Mouse (Mus musculus) midbrain, embryonic 11.5 days (tissue): ENCODE measurements around the gene Map3k1. TPM values are rescaled to one million over a fixed set of nuclear protein-coding genes. Genes with fewer than 3 reads are reported as not detected.

ENCODE experiments used
- ATAC-seq: fragments of 200-750 bp; cut with Nextera tagmentation; 2 replicates; pipeline ENCODE4 v1.8.0; 2017; ENCODE audit warnings: moderate TSS enrichment, moderate library complexity; ENCODE audit not compliant: low FRiP score
- DNase-seq: peaks from one replicate; pipeline ENCODE4 v3.0.0; 2015; ENCODE audit warnings: low spot score; ENCODE audit errors: missing footprints
- H3K27ac ChIP-seq: fragments of 300-500 bp; sonication (generic); 2 replicates; pipeline ENCODE4 v1.5.1; 2014; ENCODE audit warnings: low read depth, low read length
- H3K27me3 ChIP-seq: fragments of 300-500 bp; sonication (generic); 2 replicates; pipeline ENCODE4 v1.6.1; 2014; ENCODE audit warnings: mild to moderate bottlenecking, low read length, moderate library complexity, mixed read lengths; ENCODE audit not compliant: control insufficient read depth, insufficient read depth
- H3K36me3 ChIP-seq: fragments of 300-500 bp; sonication (generic); 2 replicates; pipeline ENCODE4 v1.6.1; 2014; ENCODE audit warnings: mild to moderate bottlenecking, low read length, moderate library complexity, mixed read lengths; ENCODE audit not compliant: control insufficient read depth, insufficient read depth
- H3K4me1 ChIP-seq: fragments of 300-500 bp; sonication (generic); 2 replicates; pipeline ENCODE4 v1.6.1; 2014; ENCODE audit warnings: low read length; ENCODE audit not compliant: control insufficient read depth, insufficient read depth
- H3K4me2 ChIP-seq: fragments of 300-500 bp; sonication (generic); 2 replicates; pipeline ENCODE4 v1.6.1; 2014; ENCODE audit warnings: mild to moderate bottlenecking, moderate library complexity
- H3K4me3 ChIP-seq: fragments of 300-500 bp; sonication (generic); 2 replicates; pipeline ENCODE4 v1.5.1; 2014; ENCODE audit warnings: low read depth, low read length
- H3K9ac ChIP-seq: fragments of 300-500 bp; sonication (generic); 2 replicates; pipeline ENCODE4 v1.6.1; 2014; ENCODE audit warnings: low read length
- H3K9me3 ChIP-seq: fragments of 300-500 bp; sonication (generic); 2 replicates; pipeline ENCODE4 v1.6.1; 2016; ENCODE audit warnings: low read length; ENCODE audit not compliant: control insufficient read depth
- WGBS: fragments of 180-500 bp; shearing (Covaris S2); extraction: QIAGEN DNeasy Blood & Tissue Kit; methylation state at CpG from one replicate; pipeline ENCODE4 v1.1.7; 2014; 5-methylcytosine and 5-hydroxymethylcytosine counted together
- polyA plus RNA-seq: library from polyadenylated mRNA; unstranded; fragments of >200 nt; fragmentation: Nextera tagmentation; extraction: Ambion mirVana; gene quantifications from 2 replicates; pipeline ENCODE4 v1.2.1, GENCODE M21; 2014

The Map3k1 gene
- polyA plus RNA-seq, 1 experiment from 2014 or later: 12.0 TPM

GRCm38 (mm10) chr13:111800866-111801265 lies 7.9 kb downstream of the Map3k1 start:
- Histone ChIP-seq H3K9ac (no peak overlapping the region), H3K36me3 (no peaks in the 10 kb centered on the region), H3K4me1 (peaks cover 14% of the 10 kb centered on the region), H3K27ac (no peak overlapping the region), H3K9me3 (no peaks in the 10 kb centered on the region), H3K4me3 (no peak overlapping the region), H3K4me2 (no peak overlapping the region), H3K27me3 (no peaks in the 10 kb centered on the region)
- WGBS: 46% methylated on average over 4 of the region's 4 CpGs
- DNase-seq: no peak
- ATAC-seq: no peak

GRCm38 (mm10) chr13:111798044-111798443 lies 10.7 kb downstream of the Map3k1 start:
- no peak for ATAC-seq
- Histone ChIP-seq H3K36me3 (no peaks in the 10 kb centered on the region), H3K4me1 (peaks cover 12% of the 10 kb centered on the region), H3K4me3 (no peak overlapping the region), H3K27me3 (no peaks in the 10 kb centered on the region), H3K27ac (no peak overlapping the region), H3K9me3 (no peaks in the 10 kb centered on the region), H3K9ac (no peak overlapping the region), H3K4me2 (no peak overlapping the region)
- no peak for DNase-seq
- WGBS: 78% methylated on average over 12 of the region's 12 CpGs

DNA sequence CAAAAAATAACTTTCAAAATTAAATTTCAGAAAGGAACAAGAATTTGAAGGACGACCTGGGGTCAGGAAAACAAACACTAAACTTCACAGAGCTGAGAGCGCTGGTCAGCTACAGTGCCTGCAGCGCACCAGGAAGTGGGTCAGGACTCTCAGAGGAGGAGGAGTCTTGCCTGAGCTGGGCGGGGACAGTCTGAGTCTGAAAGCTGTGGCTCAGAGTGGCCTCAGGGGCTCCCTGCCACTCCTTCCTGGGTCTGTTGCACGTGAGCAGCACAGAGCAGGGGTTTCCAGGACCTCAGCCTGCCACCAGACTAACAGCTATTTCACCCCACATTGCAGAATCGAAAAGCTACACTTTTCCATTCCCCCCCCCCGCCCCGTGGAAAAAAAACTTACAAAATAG lies 11.8 kb downstream of the Map3k1 start:
- no peaks in the 10 kb centered on the region for H3K9me3 ChIP-seq
- WGBS: 10% methylated on average over 8 of the region's 8 CpGs
- H3K27me3 ChIP-seq: no peaks in the 10 kb centered on the region

GRCm38 (mm10) chr13:111796191-111796920 lies 12.4 kb downstream of the Map3k1 start:
- H3K4me1 ChIP-seq: peaks cover 12% of the 10 kb centered on the region
- H3K27me3 ChIP-seq: no peaks in the 10 kb centered on the region
- WGBS: 74% methylated on average over 11 of the region's 11 CpGs
- no peak for DNase-seq
- H3K4me2 ChIP-seq: no peak overlapping the region
- no peak overlapping the region for H3K4me3 ChIP-seq
- no peak overlapping the region for H3K9ac ChIP-seq
- H3K36me3 ChIP-seq: no peaks in the 10 kb centered on the region
- ATAC-seq: peak; percentile 52; the same call in 1 of the 2 replicates
- H3K9me3 ChIP-seq: no peaks in the 10 kb centered on the region
- H3K27ac ChIP-seq: no peak overlapping the region

More for the DNA sequence above, 11.8 kb downstream of the Map3k1 start:
- Histone ChIP-seq H3K4me3 (no peak overlapping the region), H3K4me1 (peaks cover 12% of the 10 kb centered on the region), H3K27ac (no peak overlapping the region), H3K36me3 (no peaks in the 10 kb centered on the region), H3K4me2 (no peak overlapping the region), H3K9ac (no peak overlapping the region)
- ATAC-seq (peak; percentile 87), DNase-seq (peak; percentile 86)

- Histone ChIP-seq H3K4me2 (no peak overlapping the region), H3K4me3 (no peak overlapping the region), H3K27ac (no peak overlapping the region), H3K9ac (no peak overlapping the region), H3K36me3 (no peaks in the 10 kb centered on the region), H3K4me1 (peaks cover 19% of the 10 kb centered on the region), H3K27me3 (no peaks in the 10 kb centered on the region), H3K9me3 (no peaks in the 10 kb centered on the region)
- DNase-seq: no peak
- no peak for ATAC-seq
- WGBS: 94% methylated on average over 14 of the region's 14 CpGs
Observed at GRCm38 (mm10) chr13:111792975-111793287, 15.9 kb downstream of the Map3k1 start.

- H3K4me3 ChIP-seq: no peak overlapping the region
- no peak overlapping the region for H3K27ac ChIP-seq
- H3K4me2 ChIP-seq: no peak overlapping the region
- ATAC-seq (no peak), DNase-seq (no peak)
- H3K36me3 ChIP-seq: no peaks in the 10 kb centered on the region
- H3K9me3 ChIP-seq: no peaks in the 10 kb centered on the region
- no peaks in the 10 kb centered on the region for H3K27me3 ChIP-seq
- H3K4me1 ChIP-seq: peaks cover 14% of the 10 kb centered on the region
- WGBS: 85% methylated on average over 16 of the region's 16 CpGs
- H3K9ac ChIP-seq: no peak overlapping the region
Observed at GRCm38 (mm10) chr13:111792130-111792974, 16.4 kb downstream of the Map3k1 start.

DNA sequence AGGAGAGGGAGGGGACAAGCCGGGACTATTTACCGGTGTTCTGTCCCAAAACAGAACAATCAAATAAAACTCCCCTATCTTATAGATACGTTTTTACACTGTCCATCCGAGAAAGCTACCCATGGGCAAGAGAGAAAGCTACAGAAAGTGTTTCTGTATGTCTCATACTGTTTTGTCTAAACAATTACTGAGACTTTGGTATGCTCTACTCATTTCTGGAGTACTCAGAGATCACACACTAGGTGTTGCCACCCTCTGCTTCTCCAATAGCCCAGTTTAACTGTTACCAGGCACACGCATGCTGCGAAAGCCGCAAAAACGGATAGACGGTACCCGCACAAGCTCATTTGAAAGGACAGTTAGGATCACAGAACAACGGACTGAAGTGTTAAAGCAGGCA lies 17.2 kb downstream of the Map3k1 start:
- H3K9me3 ChIP-seq: no peaks in the 10 kb centered on the region
- no peak overlapping the region for H3K9ac ChIP-seq
- no peak overlapping the region for H3K4me2 ChIP-seq
- H3K4me3 ChIP-seq: no peak overlapping the region
- ATAC-seq (no peak), DNase-seq (no peak)
- H3K36me3 ChIP-seq: no peaks in the 10 kb centered on the region
- peaks cover 9% of the 10 kb centered on the region for H3K4me1 ChIP-seq
- H3K27me3 ChIP-seq: no peaks in the 10 kb centered on the region
- WGBS: 91% methylated on average over 11 of the region's 11 CpGs
- no peak overlapping the region for H3K27ac ChIP-seq

GRCm38 (mm10) chr13:111789420-111790065 lies 19.2 kb downstream of the Map3k1 start:
- no peaks in the 10 kb centered on the region for H3K27me3 ChIP-seq
- no peak overlapping the region for H3K4me2 ChIP-seq
- H3K4me3 ChIP-seq: no peak overlapping the region
- DNase-seq (no peak), ATAC-seq (no peak)
- H3K9me3 ChIP-seq: no peaks in the 10 kb centered on the region
- no peak overlapping the region for H3K27ac ChIP-seq
- 53% methylated on average over 9 of the region's 9 CpGs for WGBS
- no peak overlapping the region for H3K9ac ChIP-seq
- peaks cover 9% of the 10 kb centered on the region for H3K4me1 ChIP-seq
- H3K36me3 ChIP-seq: no peaks in the 10 kb centered on the region

DNA sequence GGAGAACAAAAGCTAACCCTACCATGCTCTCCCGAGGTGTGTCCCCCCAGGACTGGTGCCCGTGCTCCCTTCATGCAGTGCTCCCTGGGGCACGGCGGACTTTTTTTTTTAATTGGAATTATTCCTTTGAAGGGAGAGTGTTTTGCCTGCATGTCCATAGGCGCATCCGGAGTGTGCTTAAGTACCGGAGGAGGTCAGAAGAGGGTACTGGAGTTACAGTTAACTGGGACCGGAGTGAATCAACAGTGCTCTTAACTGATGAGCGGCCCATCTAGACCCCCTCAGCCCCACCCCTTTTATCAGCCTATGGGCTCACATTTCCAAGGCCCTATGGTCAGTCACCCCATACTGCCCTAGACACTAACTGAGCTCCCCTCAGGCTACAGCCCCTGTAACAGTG lies 19.9 kb downstream of the Map3k1 start:
- ATAC-seq (peak; percentile 16; the same call in 1 of the 2 replicates), DNase-seq (no peak)
- Histone ChIP-seq H3K27me3 (no peaks in the 10 kb centered on the region), H3K4me3 (no peak overlapping the region), H3K9ac (no peak overlapping the region), H3K36me3 (no peaks in the 10 kb centered on the region), H3K9me3 (no peaks in the 10 kb centered on the region), H3K4me2 (no peak overlapping the region), H3K27ac (no peak overlapping the region), H3K4me1 (peaks cover 9% of the 10 kb centered on the region)
- WGBS: 85% methylated on average over 9 of the region's 9 CpGs
